Mouse (Mus musculus): ENCODE results near the gene Pgm3.

Gene Pgm3

DNA sequence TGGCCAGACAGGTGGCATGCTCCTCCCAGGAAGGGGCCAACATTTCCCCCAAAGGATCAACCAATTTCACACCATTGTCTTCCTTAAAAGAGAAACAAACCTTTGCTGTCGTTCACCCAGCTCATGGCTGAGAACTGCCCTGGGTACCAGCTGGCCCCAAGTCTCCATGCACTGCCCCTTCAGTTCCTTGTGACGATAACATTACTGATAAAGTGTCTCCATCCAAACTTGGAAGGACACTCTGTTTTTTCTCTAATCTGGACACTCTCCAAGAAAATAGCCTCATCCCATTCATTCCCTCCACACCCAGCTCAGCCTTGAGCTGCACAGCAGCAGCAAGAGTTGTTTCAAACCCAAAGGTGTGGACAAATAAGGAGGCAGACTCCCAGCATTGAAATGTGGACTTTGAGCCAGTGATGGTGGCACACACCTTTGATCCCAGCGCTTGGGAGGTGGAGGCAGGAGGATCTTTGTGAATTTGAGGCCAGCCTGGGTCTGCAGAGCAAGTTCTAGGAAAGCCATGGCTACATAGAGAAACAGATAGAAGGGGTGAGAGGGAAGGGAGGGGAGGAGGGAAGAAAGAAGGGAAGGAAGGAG is 2.2 kb downstream of the Pgm3 start:
- no peak for DNase-seq (ENCODE audit: low spot score in 2 of 2)

DNA sequence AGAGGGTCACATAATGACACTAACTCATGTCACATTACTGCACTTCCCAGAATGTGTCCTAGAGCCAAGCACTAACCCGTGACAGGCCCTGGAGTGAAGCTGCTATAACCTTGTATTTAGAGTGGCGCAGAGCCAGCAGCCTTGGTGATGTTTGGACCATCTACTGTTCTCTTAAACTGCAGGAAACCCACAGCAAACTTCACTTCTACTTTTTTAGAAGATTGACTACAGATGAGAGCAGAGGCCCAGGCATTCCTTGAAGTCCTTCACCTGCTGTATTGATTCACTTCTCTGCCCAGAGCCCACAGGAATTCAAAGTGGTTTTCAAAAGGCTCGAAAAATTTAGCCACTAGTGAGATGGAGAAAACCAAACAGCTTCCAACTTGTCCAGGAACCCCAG is 11.1 kb downstream of the Pgm3 start:
- DNase-seq (ENCODE audit: low spot score in 2 of 2) = no peak

DNA sequence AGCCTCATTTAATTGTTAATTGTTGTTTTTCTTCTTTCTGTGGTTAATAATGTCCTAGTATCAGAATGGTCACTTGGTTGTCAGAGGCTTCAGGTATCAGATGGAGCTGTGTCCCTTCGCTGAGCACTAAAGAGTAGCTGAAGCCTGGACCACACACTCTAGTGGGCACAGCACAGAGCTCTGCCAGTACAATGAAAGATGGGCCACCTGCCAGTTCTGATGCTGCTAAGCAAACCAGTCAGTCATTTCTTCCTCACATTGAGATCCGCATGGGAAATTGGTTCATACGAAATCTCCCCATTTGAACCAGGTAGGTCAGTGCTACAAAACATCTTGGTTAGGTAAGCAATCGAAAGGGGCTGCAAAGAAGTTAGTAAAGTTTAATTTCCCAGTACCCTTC is 17.0 kb downstream of the Pgm3 start:
- DNase-seq (ENCODE audit: low spot score in 2 of 2) = no peak

DNA sequence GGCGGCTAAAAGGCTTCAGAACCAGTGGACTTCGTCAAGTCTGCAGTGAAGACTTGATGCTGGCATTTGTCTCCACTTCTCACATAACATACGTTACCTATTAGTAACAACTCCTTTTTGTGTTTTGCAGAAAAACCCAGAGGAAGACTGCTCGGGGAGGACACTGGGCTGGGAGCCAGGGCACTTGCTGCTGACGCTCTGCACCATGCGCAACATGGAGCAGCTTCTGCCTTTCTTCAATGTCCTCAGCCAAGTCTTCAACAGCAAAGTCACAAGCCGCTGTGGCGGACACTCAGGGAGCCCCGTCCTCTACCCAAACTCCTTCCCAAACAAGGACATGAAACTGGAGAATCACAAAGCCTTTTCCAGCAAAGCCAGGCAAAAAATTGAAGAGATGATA is 17.8 kb downstream of the Pgm3 start:
- DNase-seq (ENCODE audit: low spot score in 2 of 2) = no peak

DNA sequence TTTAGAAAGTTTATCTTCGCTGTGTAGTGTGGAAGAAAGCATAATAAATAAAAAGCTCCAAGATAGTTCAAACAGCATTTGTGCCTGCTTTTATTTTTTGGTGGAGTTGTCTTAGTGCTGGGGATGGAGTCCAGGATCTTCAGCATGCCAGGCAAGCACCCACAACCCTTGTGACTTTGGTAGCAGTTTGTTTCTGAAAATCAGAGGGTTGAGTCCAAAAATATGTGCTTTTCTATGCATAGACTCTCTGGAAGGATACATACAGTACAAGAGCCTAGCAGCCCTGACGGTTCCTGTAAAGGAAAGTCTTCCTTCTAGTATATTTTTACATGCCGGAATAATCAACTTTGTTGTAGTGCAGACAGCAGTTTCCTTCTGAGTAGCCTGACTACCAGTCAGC is 20.9 kb downstream of the Pgm3 start:
- DNase-seq (ENCODE audit: low spot score in 2 of 2) = no peak

DNA sequence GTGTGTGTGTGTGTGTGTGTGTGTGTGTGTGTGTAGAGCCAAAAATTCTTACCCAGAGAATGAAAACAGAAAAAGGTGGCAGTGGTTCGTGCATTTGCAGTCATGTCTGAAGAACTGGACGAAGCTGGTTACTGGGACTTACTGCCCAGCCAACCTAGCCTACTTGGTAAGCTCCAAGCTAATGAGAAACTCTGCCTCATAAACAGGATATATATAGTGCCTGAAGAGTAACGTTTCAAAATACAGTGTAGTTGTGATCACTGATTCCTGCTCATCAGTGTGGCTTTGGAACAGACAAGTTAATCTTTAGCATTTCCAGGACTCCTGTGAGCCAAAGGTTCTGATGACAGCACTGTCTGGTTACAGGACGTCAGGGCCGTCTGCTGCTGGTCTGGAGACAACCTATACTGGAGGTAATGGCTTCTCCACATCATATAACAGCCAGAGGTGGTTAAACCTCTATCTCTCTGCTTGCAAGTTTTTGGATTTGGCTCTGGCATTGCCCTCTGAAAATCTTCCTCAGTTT is 21.9 kb downstream of the Pgm3 start:
- DNase-seq (ENCODE audit: low spot score in 2 of 2) = no peak

DNA sequence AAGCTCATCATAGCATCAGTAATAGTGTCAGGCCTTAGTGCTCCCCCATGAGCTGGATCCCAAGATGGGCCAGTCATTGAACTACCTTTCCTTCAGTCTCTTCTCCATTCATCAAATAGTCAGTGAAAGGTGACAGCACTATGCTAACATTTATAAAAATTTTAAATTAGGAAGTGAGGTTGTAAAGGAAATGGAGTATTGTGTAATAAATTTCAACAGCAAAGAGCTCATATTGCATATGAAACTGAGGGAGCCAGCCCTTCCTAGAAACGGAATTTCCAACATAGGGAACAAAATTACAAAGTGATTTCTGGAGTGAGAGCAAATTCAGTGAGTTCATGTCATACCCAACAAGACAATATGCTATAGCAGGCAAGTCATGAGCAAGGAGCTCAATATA is 27.1 kb downstream of the Pgm3 start:
- no peak for DNase-seq (ENCODE audit: low spot score in 2 of 2)

DNA sequence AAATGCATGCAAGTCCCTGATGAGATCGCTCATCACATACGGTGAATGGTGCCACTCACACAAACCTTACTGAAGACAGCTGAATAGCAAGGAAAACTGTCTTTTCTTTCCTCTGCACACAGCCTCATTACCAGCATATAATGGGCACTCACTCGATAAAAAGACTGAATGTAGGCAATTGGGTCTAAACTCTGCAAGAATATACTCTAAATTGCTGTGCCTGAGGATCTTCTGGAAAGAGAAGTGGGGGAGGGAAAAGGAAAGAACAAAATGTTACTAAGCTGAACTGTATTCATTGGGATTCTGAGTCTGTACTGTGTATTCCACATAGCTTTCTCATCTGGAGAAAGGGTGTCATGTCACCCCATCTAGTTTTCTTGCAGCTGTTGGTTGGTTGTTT is 28.2 kb downstream of the Pgm3 start:
- DNase-seq (ENCODE audit: low spot score in 2 of 2) = no peak

DNA sequence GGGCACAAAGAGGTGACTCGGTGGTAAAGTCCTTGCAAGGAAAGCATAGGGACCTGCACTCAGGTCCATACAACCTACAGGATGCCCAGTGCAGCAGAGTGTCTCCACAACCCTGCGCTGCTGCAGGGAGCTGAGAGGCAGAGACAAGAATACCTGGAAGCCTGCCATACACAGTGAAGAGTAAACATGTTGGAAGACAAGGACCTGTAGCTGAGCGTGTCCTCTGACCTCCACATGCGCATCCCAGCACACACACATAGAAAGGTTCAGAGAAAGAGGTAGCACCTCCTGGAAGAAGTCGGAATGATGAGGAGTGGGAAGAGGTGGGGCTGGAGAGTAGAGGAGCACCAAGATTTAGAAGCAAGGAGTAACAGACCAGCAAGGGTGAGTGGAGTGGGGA is 37.6 kb downstream of the Pgm3 start:
- no peak for DNase-seq (ENCODE audit: low spot score in 2 of 2)

DNA sequence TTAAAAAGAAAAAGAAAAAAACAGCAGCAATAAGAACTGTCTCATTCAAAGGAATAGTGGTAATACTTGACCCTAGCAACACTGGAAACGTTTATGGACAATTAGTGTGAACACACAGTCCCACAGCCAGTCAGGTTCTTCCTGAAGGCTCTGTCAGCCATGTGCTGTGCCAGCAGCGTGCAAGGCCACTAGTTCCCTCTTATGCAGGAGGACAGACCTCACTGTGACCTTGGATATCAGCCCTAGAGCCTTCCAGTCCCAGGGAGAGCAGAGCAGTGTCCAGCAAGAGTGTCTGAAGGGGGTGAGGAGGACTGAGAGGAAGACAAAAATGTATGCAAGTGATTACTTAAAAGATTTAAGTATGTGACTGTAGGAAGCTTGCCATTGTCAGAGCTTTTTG is 46.0 kb downstream of the Pgm3 start:
- no peak for DNase-seq (ENCODE audit: low spot score in 2 of 2)

DNA sequence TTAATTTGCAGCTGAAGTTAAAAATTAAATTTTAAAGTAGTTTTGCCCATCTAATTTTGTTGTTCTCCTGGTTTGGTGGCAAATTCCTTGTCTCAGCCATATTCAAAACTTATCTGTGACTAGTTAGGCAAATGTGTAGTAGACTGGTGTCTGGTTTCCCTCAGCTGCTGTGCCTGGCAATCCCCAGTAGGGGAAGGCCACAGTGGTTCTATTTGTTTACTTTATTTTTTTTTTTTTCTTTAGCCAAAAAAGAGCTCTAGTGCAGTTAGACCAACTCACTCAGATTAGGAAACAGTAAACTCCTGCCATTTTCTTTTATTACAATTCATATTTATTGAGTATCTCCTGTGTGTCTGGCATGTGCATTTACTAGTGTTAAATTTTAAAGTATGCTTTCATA is 49.3 kb downstream of the Pgm3 start:
- no peak for DNase-seq (ENCODE audit: low spot score in 2 of 2)

DNA sequence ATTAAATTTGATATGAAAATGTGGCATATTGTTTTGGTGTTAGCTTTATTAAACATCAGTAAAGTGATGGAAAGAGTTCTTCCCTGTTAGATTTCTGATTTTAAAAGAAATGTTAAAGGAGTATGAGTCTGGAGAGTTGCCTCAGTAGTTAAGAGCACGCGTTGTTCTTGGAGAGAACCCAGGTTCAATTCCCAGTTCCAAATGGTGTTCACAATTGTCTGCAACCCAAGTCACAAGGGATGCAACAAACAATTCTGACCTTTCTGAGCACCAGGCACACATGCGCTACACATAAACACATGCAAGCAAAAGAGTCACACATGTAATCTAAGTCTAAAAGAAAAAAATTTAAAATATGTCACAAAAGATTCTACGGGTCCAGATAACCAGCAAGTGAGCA is 56.8 kb downstream of the Pgm3 start:
- no peak for DNase-seq (ENCODE audit: low spot score in 2 of 2)

DNA sequence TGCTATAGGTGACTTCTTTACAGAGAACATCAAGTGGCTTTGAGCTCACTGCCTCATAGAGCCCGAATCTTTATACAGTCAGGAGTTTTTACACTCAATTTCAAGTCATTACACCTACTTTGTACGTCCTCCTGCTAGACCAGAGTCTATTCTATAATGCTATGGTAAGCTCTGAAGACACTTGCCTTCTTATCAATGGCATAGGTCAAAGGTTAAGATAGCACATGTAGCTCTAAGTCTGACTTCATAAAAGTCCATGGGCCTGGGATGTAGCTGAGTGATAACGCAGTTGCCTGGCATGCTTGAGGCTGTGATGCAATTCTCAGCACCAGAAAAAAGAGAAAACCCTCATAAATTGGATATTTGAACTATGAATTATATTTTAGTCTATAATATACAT is 57.3 kb downstream of the Pgm3 start:
- DNase-seq (ENCODE audit: low spot score in 2 of 2) = no peak

DNA sequence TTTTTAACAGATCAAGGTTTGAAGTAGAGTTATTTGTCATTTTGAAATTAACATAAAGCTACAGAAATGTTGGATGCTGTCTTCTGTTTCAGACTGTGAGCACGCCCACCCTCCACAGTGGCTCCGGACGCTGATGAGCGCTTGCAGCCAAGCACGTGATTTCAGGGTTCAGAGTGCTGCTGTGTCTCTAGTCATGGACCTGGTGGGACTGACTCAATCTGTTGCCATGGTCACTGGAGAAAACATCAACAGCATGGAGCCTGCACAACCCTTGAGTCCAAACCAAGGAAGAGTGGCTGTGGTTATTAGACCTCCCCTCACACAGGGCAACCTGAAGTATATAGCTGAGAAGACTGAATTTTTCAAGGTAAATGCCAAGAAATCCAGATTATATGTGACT is 57.9 kb downstream of the Pgm3 start:
- no peak for DNase-seq (ENCODE audit: low spot score in 2 of 2)

DNA sequence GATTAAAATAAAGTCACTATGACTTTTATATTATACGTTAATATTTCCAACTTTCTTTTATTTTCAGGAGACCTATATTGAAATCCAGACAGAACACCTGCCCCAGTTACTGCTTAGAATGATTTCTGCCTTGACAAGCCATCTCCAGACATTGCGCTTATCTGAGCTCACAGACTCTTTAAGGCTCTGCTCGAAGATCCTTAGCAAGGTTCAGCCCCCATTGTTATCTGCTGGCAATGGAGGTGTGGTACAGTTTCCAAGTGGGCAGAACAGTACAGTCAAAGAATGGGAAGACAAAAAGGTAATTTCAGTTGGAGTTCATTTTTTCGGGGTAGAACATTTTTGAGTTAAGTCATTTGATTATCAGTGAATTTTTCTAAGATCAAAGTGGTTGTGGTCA is 64.2 kb downstream of the Pgm3 start:
- DNase-seq (ENCODE audit: low spot score in 2 of 2) = no peak
